Mouse (Mus musculus): ENCODE results near the gene Prkn.

DNA sequence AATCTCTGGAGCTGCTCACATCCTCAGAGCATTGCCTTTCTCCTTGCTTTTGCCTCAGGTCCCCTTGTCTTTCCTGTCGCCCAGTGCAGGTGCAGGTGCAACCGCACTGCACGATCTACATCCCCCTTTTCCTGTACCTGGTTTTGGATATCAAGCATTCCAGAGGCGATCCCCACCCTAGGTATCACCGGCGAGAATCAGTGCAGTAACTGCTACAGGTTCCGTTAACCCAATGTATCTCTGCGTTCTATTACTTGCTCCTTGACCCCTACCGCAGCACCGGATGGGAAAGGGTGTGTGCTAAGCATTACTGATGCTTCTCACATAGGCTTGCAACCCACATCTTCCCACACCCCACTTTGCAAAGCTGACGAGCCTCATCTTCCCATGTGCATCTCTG is 370.8 kb downstream of the Prkn start:
- TF ChIP-seq CTCF (IDR thresholded peaks at IDR 0.05; ENCODE audit: borderline replicate concordance, extremely low read depth, insufficient read depth, insufficient read length) (no peak), POLR2A (IDR thresholded peaks at IDR 0.05; ENCODE audit: borderline replicate concordance, extremely low read depth, insufficient read depth, insufficient read length, poor library complexity, severe bottlenecking) (no peak)
